Comparison of ENCODE assay signal across 26 mouse cellular contexts in genomic region chr17:73233975-73234374, GRCm38 (mm10).
"Had no signal": no experiment of that assay in that cellular context is flagged by ENCODE, and none has a peak within 500 bp of the region (broad histone marks: within the 10 kb centered on the region; RNA-seq: fewer than 3 reads in every experiment).

No protein-coding gene starts in this region.

- H3K27ac ChIP-seq: embryonic facial prominence, embryonic 10.5 days; embryonic facial prominence, embryonic 12.5 days; embryonic facial prominence, embryonic 13.5 days; embryonic facial prominence, embryonic 15.5 days; forebrain, embryonic 10.5 days; forebrain, embryonic 12.5 days; forebrain, embryonic 13.5 days; forebrain, embryonic 15.5 days; gastrocnemius, adult 2 months had no signal

- H3K9ac ChIP-seq: embryonic facial prominence, embryonic 12.5 days; embryonic facial prominence, embryonic 13.5 days; embryonic facial prominence, embryonic 15.5 days; forebrain, embryonic 12.5 days; forebrain, embryonic 13.5 days; forebrain, embryonic 15.5 days; forebrain, postnatal 0 days had no signal

- H3K4me1 ChIP-seq: embryonic facial prominence, embryonic 10.5 days; embryonic facial prominence, embryonic 12.5 days; forebrain, embryonic 10.5 days; forebrain, embryonic 13.5 days had no signal

- DNase-seq: cerebellum, adult 2 months; cerebellum, adult 8-10 months; cerebellum, adult 9-10 months; cerebellum, adult 9-11 months; cerebellum, postnatal 10 days; cerebellum, postnatal 14 days; cerebellum, postnatal 25 days; cerebellum, postnatal 36 days; embryo, embryonic 11 days; forebrain, postnatal 0 days; gastrocnemius, adult 2 months; gastrocnemius, postnatal 10 days; gastrocnemius, postnatal 14 days; gastrocnemius, postnatal 25 days; gastrocnemius, postnatal 36 days had no signal

- H3K4me3 ChIP-seq: embryonic facial prominence, embryonic 10.5 days; embryonic facial prominence, embryonic 12.5 days; embryonic facial prominence, embryonic 13.5 days; embryonic facial prominence, embryonic 15.5 days; erythroblast, embryonic 14.5 days; forebrain, embryonic 10.5 days; forebrain, embryonic 12.5 days; forebrain, embryonic 13.5 days; forebrain, embryonic 15.5 days; gastrocnemius, adult 2 months had no signal

- H3K27me3 ChIP-seq: embryonic facial prominence, embryonic 12.5 days; embryonic facial prominence, embryonic 13.5 days; embryonic facial prominence, embryonic 15.5 days; forebrain, embryonic 12.5 days; forebrain, embryonic 13.5 days; forebrain, embryonic 15.5 days had no signal

- H3K36me3 ChIP-seq: embryonic facial prominence, embryonic 10.5 days; embryonic facial prominence, embryonic 12.5 days; embryonic facial prominence, embryonic 13.5 days; embryonic facial prominence, embryonic 15.5 days; forebrain, embryonic 10.5 days; forebrain, embryonic 12.5 days; forebrain, embryonic 15.5 days had no signal

- ATAC-seq: forebrain, embryonic 13.5 days; forebrain, embryonic 14.5 days; forebrain, embryonic 15.5 days; forebrain, embryonic 16.5 days; forebrain, postnatal 0 days had no signal
